Mouse (Mus musculus): ENCODE results near the gene Fbxl13. TPM values are rescaled to one million over a fixed set of nuclear protein-coding genes. Genes with fewer than 3 reads are reported as not detected.

Gene Fbxl13
- polyA plus RNA-seq, 1 experiment from 2014 or later, result 0.15 TPM

GRCm38 (mm10) chr5:21488506-21488905 is 156.9 kb downstream of the Fbxl13 start:
- in situ Hi-C loops (cut with MboI; ENCODE audit: low pct_unique_long_range_greater_than_20kb), result loop anchor here (25.0 kb wide), 1 partner anchor 1949 kb away; the partner anchor contains the start of gene Kmt2e
- no peak for DNase-seq (ENCODE audit: low read depth, low spot score)
- no peak for ATAC-seq
- TF ChIP-seq CTCF (IDR thresholded peaks at IDR 0.05), result no peak
- CTCF ChIA-PET, result interaction anchor here (2.2 kb wide), 1 partner anchor 9 kb away, joined by 8 read pairs; no protein-coding TSS in a partner anchor
- POLR2A ChIA-PET, result interaction anchor here (0.7 kb wide), 1 partner anchor 90 kb away, joined by 3 read pairs; no protein-coding TSS in a partner anchor
- H3K27me3 ChIP-seq, result no peaks in the 10 kb centered on the region

GRCm38 (mm10) chr5:21487716-21488115 is 157.7 kb downstream of the Fbxl13 start:
- in situ Hi-C loops (cut with MboI; ENCODE audit: low pct_unique_long_range_greater_than_20kb), result loop anchor here (25.0 kb wide), 1 partner anchor 1950 kb away; the partner anchor contains the start of gene Kmt2e
- ChIA-PET CTCF (interaction anchor here (1.0 to 2.2 kb wide), 5 partner anchors 9 to 98 kb away, joined by 3 to 8 read pairs (median 4); no protein-coding TSS in a partner anchor), POLR2A (no interaction called here)
- no peak for TF ChIP-seq CTCF (IDR thresholded peaks at IDR 0.05)
- DNase-seq (ENCODE audit: low read depth, low spot score) (no peak), ATAC-seq (no peak)
- H3K27me3 ChIP-seq, result no peaks in the 10 kb centered on the region

- ATAC-seq (no peak), DNase-seq (ENCODE audit: low read depth, low spot score) (no peak)
- H3K27me3 ChIP-seq, result no peaks in the 10 kb centered on the region
- in situ Hi-C loops (cut with MboI; ENCODE audit: low pct_unique_long_range_greater_than_20kb), result loop anchor here (25.0 kb wide), 1 partner anchor 1950 kb away; the partner anchor contains the start of gene Kmt2e
- no peak for TF ChIP-seq CTCF (IDR thresholded peaks at IDR 0.05)
- POLR2A ChIA-PET, result no interaction called here
- CTCF ChIA-PET, result interaction anchor here (1.0 to 2.2 kb wide), 5 partner anchors 8 to 99 kb away, joined by 3 to 8 read pairs (median 4); no protein-coding TSS in a partner anchor
Measured at GRCm38 (mm10) chr5:21487306-21487705, 158.1 kb downstream of the Fbxl13 start.

- ATAC-seq (no peak), DNase-seq (ENCODE audit: low read depth, low spot score) (no peak)
- in situ Hi-C loops (cut with MboI; ENCODE audit: low pct_unique_long_range_greater_than_20kb), result loop anchor here (25.0 kb wide), 1 partner anchor 1951 kb away; the partner anchor contains the start of gene Kmt2e
- no peak for TF ChIP-seq CTCF (IDR thresholded peaks at IDR 0.05)
- POLR2A ChIA-PET, result no interaction called here
- CTCF ChIA-PET, result interaction anchor here (1.4 to 1.9 kb wide), 2 partner anchors 11 to 14 kb away, joined by 4 to 5 read pairs; no protein-coding TSS in a partner anchor
- no peaks in the 10 kb centered on the region for H3K27me3 ChIP-seq
Measured at GRCm38 (mm10) chr5:21486798-21487197, 158.6 kb downstream of the Fbxl13 start.

GRCm38 (mm10) chr5:21485197-21485829 is 160.1 kb downstream of the Fbxl13 start:
- POLR2A ChIA-PET, result no interaction called here
- CTCF ChIA-PET, result interaction anchor here (0.7 to 1.2 kb wide), 3 partner anchors 8 to 18 kb away, joined by 3 read pairs; no protein-coding TSS in a partner anchor
- ATAC-seq (no peak), DNase-seq (ENCODE audit: low read depth, low spot score) (no peak)
- TF ChIP-seq CTCF (IDR thresholded peaks at IDR 0.05), result no peak
- no peaks in the 10 kb centered on the region for H3K27me3 ChIP-seq
- in situ Hi-C loops (cut with MboI; ENCODE audit: low pct_unique_long_range_greater_than_20kb), result loop anchor here (25.0 kb wide), 1 partner anchor 1952 kb away; the partner anchor contains the start of gene Kmt2e

- DNase-seq (ENCODE audit: low read depth, low spot score) (no peak), ATAC-seq (no peak)
- ChIA-PET CTCF (interaction anchor here (0.6 to 1.3 kb wide), 4 partner anchors 9 to 29 kb away, joined by 3 to 12 read pairs (median 4); no protein-coding TSS in a partner anchor), POLR2A (no interaction called here)
- no peaks in the 10 kb centered on the region for H3K27me3 ChIP-seq
- no peak for TF ChIP-seq CTCF (IDR thresholded peaks at IDR 0.05)
- in situ Hi-C loops (cut with MboI; ENCODE audit: low pct_unique_long_range_greater_than_20kb), result loop anchor here (25.0 kb wide), 1 partner anchor 1954 kb away; the partner anchor contains the start of gene Kmt2e
Measured at GRCm38 (mm10) chr5:21483275-21483674, 162.2 kb downstream of the Fbxl13 start.

- ChIA-PET POLR2A (no interaction called here), CTCF (interaction anchor here (0.6 to 1.3 kb wide), 5 partner anchors 9 to 30 kb away, joined by 3 to 12 read pairs (median 3); no protein-coding TSS in a partner anchor)
- no peak for ATAC-seq
- H3K27me3 ChIP-seq, result no peaks in the 10 kb centered on the region
- TF ChIP-seq CTCF (IDR thresholded peaks at IDR 0.05), result no peak
- DNase-seq (ENCODE audit: low read depth, low spot score), result no peak
- in situ Hi-C loops (cut with MboI; ENCODE audit: low pct_unique_long_range_greater_than_20kb), result loop anchor here (25.0 kb wide), 1 partner anchor 1955 kb away; the partner anchor contains the start of gene Kmt2e
Measured at GRCm38 (mm10) chr5:21482446-21483222, 162.8 kb downstream of the Fbxl13 start.

- CTCF ChIA-PET, result interaction anchor here (1.2 kb wide), 1 partner anchor 89 kb away, joined by 3 read pairs; no protein-coding TSS in a partner anchor
- POLR2A ChIA-PET, result no interaction called here
- no peaks in the 10 kb centered on the region for H3K27me3 ChIP-seq
- ATAC-seq (no peak), DNase-seq (ENCODE audit: low read depth, low spot score) (no peak)
- TF ChIP-seq CTCF (IDR thresholded peaks at IDR 0.05), result no peak
- in situ Hi-C loops (cut with MboI; ENCODE audit: low pct_unique_long_range_greater_than_20kb), result loop anchor here (25.0 kb wide), 1 partner anchor 1956 kb away; the partner anchor contains the start of gene Kmt2e
Measured at GRCm38 (mm10) chr5:21481521-21481920, 163.9 kb downstream of the Fbxl13 start.

GRCm38 (mm10) chr5:21479746-21480145 is 165.7 kb downstream of the Fbxl13 start:
- CTCF ChIA-PET, result interaction anchor here (1.3 to 2.4 kb wide), 3 partner anchors 9 to 106 kb away, joined by 3 to 8 read pairs (median 5); no protein-coding TSS in a partner anchor
- DNase-seq (ENCODE audit: low read depth, low spot score) (no peak), ATAC-seq (no peak)
- in situ Hi-C loops (cut with MboI; ENCODE audit: low pct_unique_long_range_greater_than_20kb), result loop anchor here (25.0 kb wide), 1 partner anchor 1958 kb away; the partner anchor contains the start of gene Kmt2e
- no peaks in the 10 kb centered on the region for H3K27me3 ChIP-seq
- TF ChIP-seq CTCF (IDR thresholded peaks at IDR 0.05), result no peak
- POLR2A ChIA-PET, result interaction anchor here (0.7 kb wide), 1 partner anchor 779 kb away, joined by 4 read pairs; no protein-coding TSS in a partner anchor

- no peak for ATAC-seq
- H3K27me3 ChIP-seq, result no peaks in the 10 kb centered on the region
- TF ChIP-seq CTCF (IDR thresholded peaks at IDR 0.05), result no peak
- ChIA-PET CTCF (interaction anchor here (0.9 to 2.4 kb wide), 4 partner anchors 10 to 108 kb away, joined by 3 to 8 read pairs (median 4); no protein-coding TSS in a partner anchor), POLR2A (no interaction called here)
- in situ Hi-C loops (cut with MboI; ENCODE audit: low pct_unique_long_range_greater_than_20kb), result loop anchor here (25.0 kb wide), 1 partner anchor 1959 kb away; the partner anchor contains the start of gene Kmt2e
- no peak for DNase-seq (ENCODE audit: low read depth, low spot score)
Measured at GRCm38 (mm10) chr5:21478428-21478827, 167.0 kb downstream of the Fbxl13 start.
